Mouse (Mus musculus): ENCODE data around the gene H60c.

DNA sequence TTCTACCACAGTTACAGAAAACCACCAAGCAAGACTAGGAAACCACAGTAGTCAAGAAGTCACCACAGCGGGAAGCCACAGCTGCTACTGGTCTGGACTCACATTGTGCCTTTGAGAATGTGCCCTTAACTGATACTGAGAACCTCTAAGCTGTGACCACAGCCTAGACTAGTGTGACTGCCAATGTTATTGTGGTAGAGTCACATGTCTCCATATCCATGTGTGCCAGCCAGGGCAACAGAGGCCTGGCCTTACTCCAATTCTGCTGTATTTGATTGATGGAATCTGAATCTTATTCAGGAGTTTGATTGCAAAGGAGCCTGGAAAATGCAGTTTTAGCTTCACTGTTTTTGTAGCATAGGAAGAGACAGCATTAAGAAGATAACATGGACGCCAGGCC lies 13.5 kb upstream of the H60c start:
- no peak for TF ChIP-seq CTCF (IDR thresholded peaks at IDR 0.05; ENCODE audit: low read depth, low read length)
- TF ChIP-seq POLR2A (IDR thresholded peaks at IDR 0.05; ENCODE audit: extremely low read depth, insufficient read depth, low read length) = no peak
